Mouse (Mus musculus) adrenal gland, adult (tissue): Measurements from ENCODE around the gene Gcgr.
"Not testable (repeated sequence)": the region's sequence is repeated elsewhere in the genome, so short reads cannot be mapped to it uniquely, and the experiment has no call there.

ENCODE experiments used
- DNase-seq, 2 experiments: peaks; one replicate each; pipeline ENCODE4 v3.0.0; 2022 to 2023; ENCODE audit warnings: low spot score in 1 of 2; ENCODE audit not compliant: inconsistent age in 2 of 2

The Gcgr gene

DNA sequence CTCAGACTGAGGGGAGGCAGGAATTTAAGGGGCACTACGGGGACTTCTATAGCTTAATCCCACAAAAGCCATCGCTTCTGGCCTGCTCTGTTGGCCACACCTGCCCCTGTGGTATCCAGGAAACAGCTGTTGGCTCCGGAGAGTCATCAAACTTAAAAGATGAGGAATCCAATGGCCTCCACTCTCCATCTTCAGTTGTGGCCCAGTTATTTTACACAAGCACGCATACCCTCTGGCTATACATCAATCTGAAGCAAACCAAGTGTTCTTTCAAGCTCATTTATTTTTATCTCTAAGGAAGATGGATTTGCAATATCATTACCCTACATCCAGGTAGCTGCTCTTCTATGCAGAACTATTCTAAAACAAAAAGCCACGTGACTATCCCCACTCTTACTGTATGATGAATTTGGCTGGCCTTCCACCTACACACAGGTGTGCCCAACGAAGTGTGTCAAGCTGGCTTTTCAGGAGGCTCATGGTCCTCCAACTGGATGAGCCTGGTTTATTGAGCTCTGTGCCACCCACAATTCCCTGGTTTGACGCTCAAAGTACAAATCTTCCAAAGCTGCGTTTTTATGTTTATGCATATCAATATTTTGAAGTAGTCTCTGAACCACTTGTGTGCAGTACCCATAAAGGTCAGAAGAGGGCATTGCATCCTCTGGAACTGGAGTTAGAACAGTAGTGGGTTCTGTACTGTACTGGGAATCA lies 51.9 kb downstream of the Gcgr start:
- DNase-seq = peak; percentile 45 to 80

GRCm38 (mm10) chr11:120582982-120583293 lies 52.4 kb downstream of the Gcgr start:
- DNase-seq = not testable (repeated sequence)

GRCm38 (mm10) chr11:120583937-120584336 lies 53.4 kb downstream of the Gcgr start:
- DNase-seq = no peak

DNA sequence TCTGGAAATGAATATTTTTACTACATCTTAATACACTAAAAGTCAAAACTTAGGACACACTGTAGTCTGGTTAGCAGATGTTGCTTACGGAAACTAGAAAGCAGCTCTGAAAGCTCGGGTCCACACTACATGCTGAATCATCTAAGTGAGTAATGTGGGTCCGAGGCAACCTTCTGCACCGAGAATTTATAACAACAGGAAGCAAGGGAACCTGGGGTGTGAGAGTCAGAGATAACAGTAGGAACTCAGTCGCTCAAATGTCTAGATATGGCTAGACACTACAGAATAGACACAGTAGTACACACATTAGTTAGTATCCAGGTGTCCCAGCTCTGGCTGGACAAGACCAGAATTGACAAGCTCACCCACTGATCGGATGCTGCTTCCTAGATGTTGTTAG lies 58.0 kb downstream of the Gcgr start:
- no peak for DNase-seq
